Mouse (Mus musculus): ENCODE measurements around the gene Tshb. TPM values are rescaled to one million over a fixed set of nuclear protein-coding genes. Genes with fewer than 3 reads are reported as not detected.

The Tshb gene
- total RNA-seq (2017), result not detected in 2 replicates

- no peak for ATAC-seq (replicated peaks; ENCODE audit: low read depth, poor library complexity, severe bottlenecking)
These were observed at the start of gene Tshb for GRCm38 (mm10) chr3:102782618-102783017. Gene Tshb, minus strand, starts transcription at chr3:102782718.

GRCm38 (mm10) chr3:102803937-102804336 lies 21.4 kb upstream of the Tshb start:
- peak; percentile 97 for ATAC-seq (replicated peaks; ENCODE audit: low read depth, poor library complexity, severe bottlenecking)

GRCm38 (mm10) chr3:102787369-102787768 lies 4.9 kb upstream of the Tshb start:
- ATAC-seq (replicated peaks; ENCODE audit: low read depth, poor library complexity, severe bottlenecking), result peak; percentile 98

GRCm38 (mm10) chr3:102773018-102773417 lies 9.5 kb downstream of the Tshb start:
- no peak for ATAC-seq (replicated peaks; ENCODE audit: low read depth, poor library complexity, severe bottlenecking)

GRCm38 (mm10) chr3:102764850-102765249 lies 17.7 kb downstream of the Tshb start:
- no peak for ATAC-seq (replicated peaks; ENCODE audit: low read depth, poor library complexity, severe bottlenecking)

- ATAC-seq (replicated peaks; ENCODE audit: low read depth, poor library complexity, severe bottlenecking), result no peak
These were observed 18.7 kb downstream of the Tshb start for GRCm38 (mm10) chr3:102763713-102764400.

- ATAC-seq (replicated peaks; ENCODE audit: low read depth, poor library complexity, severe bottlenecking), result no peak
These were observed 20.1 kb downstream of the Tshb start for GRCm38 (mm10) chr3:102762388-102762787.

- no peak for ATAC-seq (replicated peaks; ENCODE audit: low read depth, poor library complexity, severe bottlenecking)
These were observed 22.3 kb downstream of the Tshb start for GRCm38 (mm10) chr3:102760236-102760635.

- no peak for ATAC-seq (replicated peaks; ENCODE audit: low read depth, poor library complexity, severe bottlenecking)
These were observed 25.5 kb downstream of the Tshb start for GRCm38 (mm10) chr3:102757019-102757418.

GRCm38 (mm10) chr3:102755801-102756200 lies 26.7 kb downstream of the Tshb start:
- peak; percentile 78 for ATAC-seq (replicated peaks; ENCODE audit: low read depth, poor library complexity, severe bottlenecking)

- ATAC-seq (replicated peaks; ENCODE audit: low read depth, poor library complexity, severe bottlenecking), result no peak
These were observed 30.1 kb downstream of the Tshb start for GRCm38 (mm10) chr3:102752457-102752856.

- ATAC-seq (replicated peaks; ENCODE audit: low read depth, poor library complexity, severe bottlenecking), result no peak
These were observed 30.5 kb downstream of the Tshb start for GRCm38 (mm10) chr3:102752053-102752452.

GRCm38 (mm10) chr3:102751536-102751935 lies 31.0 kb downstream of the Tshb start:
- no peak for ATAC-seq (replicated peaks; ENCODE audit: low read depth, poor library complexity, severe bottlenecking)

GRCm38 (mm10) chr3:102751136-102751535 lies 31.4 kb downstream of the Tshb start:
- ATAC-seq (replicated peaks; ENCODE audit: low read depth, poor library complexity, severe bottlenecking), result no peak

- ATAC-seq (replicated peaks; ENCODE audit: low read depth, poor library complexity, severe bottlenecking), result peak; percentile 51
These were observed 33.8 kb downstream of the Tshb start for GRCm38 (mm10) chr3:102748686-102749085.

- no peak for ATAC-seq (replicated peaks; ENCODE audit: low read depth, poor library complexity, severe bottlenecking)
These were observed 34.5 kb downstream of the Tshb start for GRCm38 (mm10) chr3:102748038-102748437.

GRCm38 (mm10) chr3:102746174-102746573 lies 36.3 kb downstream of the Tshb start:
- no peak for ATAC-seq (replicated peaks; ENCODE audit: low read depth, poor library complexity, severe bottlenecking)

GRCm38 (mm10) chr3:102744657-102745056 lies 37.9 kb downstream of the Tshb start:
- ATAC-seq (replicated peaks; ENCODE audit: low read depth, poor library complexity, severe bottlenecking), result peak; percentile 79

- no peak for ATAC-seq (replicated peaks; ENCODE audit: low read depth, poor library complexity, severe bottlenecking)
These were observed 38.6 kb downstream of the Tshb start for GRCm38 (mm10) chr3:102743781-102744471.

- no peak for ATAC-seq (replicated peaks; ENCODE audit: low read depth, poor library complexity, severe bottlenecking)
These were observed 39.3 kb downstream of the Tshb start for GRCm38 (mm10) chr3:102743202-102743601.

GRCm38 (mm10) chr3:102742725-102743124 lies 39.8 kb downstream of the Tshb start:
- ATAC-seq (replicated peaks; ENCODE audit: low read depth, poor library complexity, severe bottlenecking), result no peak

- ATAC-seq (replicated peaks; ENCODE audit: low read depth, poor library complexity, severe bottlenecking), result no peak
These were observed 43.6 kb downstream of the Tshb start for GRCm38 (mm10) chr3:102738926-102739325.

Data from common myeloid progenitor, adult 5-6 weeks (primary cell).